Mouse (Mus musculus): Measurements from ENCODE around the gene Etnk2. TPM values are rescaled to one million over a fixed set of nuclear protein-coding genes. Genes with fewer than 3 reads are reported as not detected.
A peak's percentile ranks its signal among the peaks of the same experiment; 100 is the strongest.
"Not testable (repeated sequence)": the region's sequence is repeated elsewhere in the genome, so short reads cannot be mapped to it uniquely, and the experiment has no call there.

Gene Etnk2
- polyA plus RNA-seq, 1 experiment from 2014 or later = 4.9 TPM

DNA sequence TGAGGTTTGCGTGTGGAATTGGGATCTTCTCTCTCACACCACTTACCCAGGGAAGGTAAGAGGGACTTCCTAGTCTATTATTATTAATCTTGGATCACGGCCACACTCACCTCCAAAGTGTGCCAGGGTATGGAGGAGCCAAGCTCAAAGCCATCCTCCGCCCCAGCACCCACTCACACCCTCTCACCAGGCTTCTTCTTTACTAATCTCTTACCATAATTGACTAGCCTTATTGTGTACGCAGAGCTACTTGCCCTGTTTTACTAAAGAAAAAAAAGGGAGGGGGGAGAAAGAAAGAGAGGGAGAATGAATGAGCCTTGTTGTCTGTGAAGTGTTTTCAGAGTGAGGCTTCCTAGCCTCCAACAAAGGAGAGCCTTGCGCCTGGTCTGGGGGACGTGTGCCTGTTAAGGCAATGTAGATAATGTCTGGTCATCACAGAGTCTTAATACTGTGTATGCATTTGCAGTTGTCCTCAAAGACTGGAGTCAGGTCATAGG, 35.0 kb upstream of the Etnk2 start:
- Histone ChIP-seq H3K9ac (replicated peaks; ENCODE audit: low read length) (no peak overlapping the region), H3K36me3 (ENCODE audit: insufficient read depth, low read length) (no peaks in the 10 kb centered on the region), H3K4me1 (ENCODE audit: insufficient read depth, low read length) (no peaks in the 10 kb centered on the region; the same call in 1 of the 2 replicates), H3K27ac (ENCODE audit: low read length) (no peak overlapping the region), H3K27me3 (ENCODE audit: insufficient read depth, low read length) (peaks cover 33% of the 10 kb centered on the region), H3K4me3 (ENCODE audit: low read length) (no peak overlapping the region), H3K4me2 (replicated peaks; ENCODE audit: low read depth, low read length) (no peak overlapping the region), H3K9me3 (ENCODE audit: low read length) (no peaks in the 10 kb centered on the region)
- ATAC-seq (ENCODE audit: low FRiP score, low TSS enrichment) = no peak
- WGBS = 89% methylated on average over 6 of the region's 6 CpGs

DNA sequence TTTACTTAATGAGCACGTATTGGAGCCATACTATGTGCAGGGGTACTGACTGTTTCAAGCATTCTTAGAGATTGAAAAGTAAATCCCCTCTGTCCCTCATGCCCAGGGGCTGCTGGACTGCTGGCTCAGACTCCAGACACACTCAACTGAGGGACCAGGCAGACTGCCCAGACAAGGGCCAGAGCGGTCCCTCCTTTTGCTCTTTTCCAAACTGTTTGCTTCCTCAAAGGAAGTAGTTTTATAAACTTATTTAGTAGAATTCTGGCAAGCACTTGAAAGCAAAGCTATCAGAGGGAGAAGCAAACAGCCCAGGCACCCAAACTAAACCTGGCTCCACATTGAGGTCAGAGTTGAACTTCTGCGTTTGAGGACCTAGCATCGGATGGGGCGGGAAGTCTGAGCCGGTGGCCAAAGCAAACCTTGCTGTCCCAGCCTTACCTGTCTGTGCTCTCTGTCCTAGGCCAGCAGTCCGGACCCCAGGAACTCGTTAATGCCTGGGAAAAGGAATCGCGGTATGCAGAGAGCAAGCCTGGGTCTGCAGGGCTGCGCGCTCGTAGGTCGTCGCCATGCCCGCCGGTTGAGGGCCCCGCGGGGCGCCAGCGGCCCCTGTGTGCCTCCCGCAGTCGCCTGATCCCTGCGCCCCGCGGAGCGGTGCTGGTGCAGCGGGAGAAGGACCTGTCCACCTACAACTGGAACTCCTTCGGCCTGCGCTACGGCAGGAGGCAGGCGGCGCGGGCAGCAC, 34.3 kb upstream of the Etnk2 start:
- WGBS = 7% methylated on average over 34 of the region's 34 CpGs
- no peaks in the 10 kb centered on the region for H3K9me3 ChIP-seq (ENCODE audit: low read length)
- peak overlapping the region; percentile 57 for H3K9ac ChIP-seq (replicated peaks; ENCODE audit: low read length)
- no peak overlapping the region for H3K27ac ChIP-seq (ENCODE audit: low read length)
- H3K4me3 ChIP-seq (ENCODE audit: low read length) = peak overlapping the region; percentile 25
- ATAC-seq (ENCODE audit: low FRiP score, low TSS enrichment) = peak; percentile 59
- H3K4me2 ChIP-seq (replicated peaks; ENCODE audit: low read depth, low read length) = peak overlapping the region; percentile 53
- no peaks in the 10 kb centered on the region for H3K36me3 ChIP-seq (ENCODE audit: insufficient read depth, low read length)
- no peaks in the 10 kb centered on the region for H3K4me1 ChIP-seq (ENCODE audit: insufficient read depth, low read length)
- peaks cover 33% of the 10 kb centered on the region for H3K27me3 ChIP-seq (ENCODE audit: insufficient read depth, low read length)

DNA sequence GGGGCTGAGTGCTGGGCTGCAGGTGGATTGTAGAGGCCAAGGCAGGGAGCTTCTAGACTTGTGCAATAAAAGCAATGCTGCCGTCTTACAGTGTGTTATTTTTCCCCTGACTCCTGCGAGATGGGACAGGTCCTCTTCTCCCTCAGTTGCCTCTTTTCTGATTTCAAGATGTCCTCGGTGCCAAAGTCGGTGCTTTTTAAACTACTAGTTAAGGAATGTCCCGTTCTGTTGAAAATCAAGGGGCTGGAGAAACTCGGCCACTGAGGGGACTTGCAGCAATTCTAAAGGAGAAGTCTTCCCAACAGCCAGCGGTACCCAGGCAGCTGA, 33.8 kb upstream of the Etnk2 start:
- no peak; the same call in 1 of the 2 replicates for ATAC-seq (ENCODE audit: low FRiP score, low TSS enrichment)
- Histone ChIP-seq H3K27ac (ENCODE audit: low read length) (no peak overlapping the region), H3K27me3 (ENCODE audit: insufficient read depth, low read length) (peaks cover 33% of the 10 kb centered on the region), H3K9ac (replicated peaks; ENCODE audit: low read length) (peak overlapping the region; percentile 57; the same call in 1 of the 2 replicates), H3K36me3 (ENCODE audit: insufficient read depth, low read length) (no peaks in the 10 kb centered on the region), H3K9me3 (ENCODE audit: low read length) (no peaks in the 10 kb centered on the region), H3K4me1 (ENCODE audit: insufficient read depth, low read length) (no peaks in the 10 kb centered on the region), H3K4me3 (ENCODE audit: low read length) (peak overlapping the region; percentile 25), H3K4me2 (replicated peaks; ENCODE audit: low read depth, low read length) (peak overlapping the region; percentile 53)
- 27% methylated on average over 7 of the region's 7 CpGs for WGBS

- no peak for ATAC-seq (ENCODE audit: low FRiP score, low TSS enrichment)
- Histone ChIP-seq H3K36me3 (ENCODE audit: insufficient read depth, low read length) (no peaks in the 10 kb centered on the region), H3K27ac (ENCODE audit: low read length) (no peak overlapping the region), H3K4me3 (ENCODE audit: low read length) (no peak overlapping the region), H3K4me1 (ENCODE audit: insufficient read depth, low read length) (no peaks in the 10 kb centered on the region), H3K27me3 (ENCODE audit: insufficient read depth, low read length) (peaks cover 33% of the 10 kb centered on the region), H3K9ac (replicated peaks; ENCODE audit: low read length) (no peak overlapping the region), H3K9me3 (ENCODE audit: low read length) (no peaks in the 10 kb centered on the region), H3K4me2 (replicated peaks; ENCODE audit: low read depth, low read length) (no peak overlapping the region)
- 76% methylated on average over 3 of the region's 3 CpGs for WGBS
Measured at GRCm38 (mm10) chr1:133331142-133331541, 32.2 kb upstream of the Etnk2 start.

DNA sequence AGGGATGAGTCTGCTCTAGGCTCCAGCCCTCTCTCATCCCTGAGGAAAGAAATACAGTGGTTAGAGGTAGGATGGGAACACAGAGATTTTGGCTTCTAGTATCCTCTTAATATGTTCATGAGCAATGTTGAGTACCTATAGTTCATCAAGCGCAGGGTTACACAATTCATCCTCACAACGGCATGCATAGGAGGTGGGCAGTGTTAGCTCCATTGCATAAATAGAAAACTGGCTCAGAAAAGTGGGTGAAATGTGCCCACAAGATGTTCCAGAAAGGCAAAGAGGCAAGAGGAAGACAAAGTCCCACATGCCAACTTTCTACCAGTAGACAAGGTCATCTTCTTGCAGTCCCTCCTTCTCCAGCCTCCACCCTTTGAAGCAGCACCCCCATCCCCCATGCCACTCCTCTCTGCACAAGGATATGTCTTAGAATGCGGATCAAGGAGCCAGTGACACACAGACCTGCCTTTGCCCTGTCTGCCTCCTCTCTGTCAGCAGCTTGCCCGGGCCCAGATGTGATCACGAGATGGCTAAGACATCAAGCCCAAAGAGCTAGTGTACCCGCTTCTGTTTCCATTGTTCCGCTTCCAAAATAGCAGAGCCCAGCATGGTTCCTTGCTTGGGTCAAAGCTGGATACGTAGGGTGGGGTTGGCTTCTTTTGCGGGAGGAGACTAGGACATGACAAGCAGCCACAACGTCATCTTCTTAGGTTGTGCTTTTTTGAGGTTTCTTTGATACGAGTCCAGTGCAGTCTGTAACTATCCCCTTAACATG, 30.5 kb upstream of the Etnk2 start:
- no peaks in the 10 kb centered on the region for H3K36me3 ChIP-seq (ENCODE audit: insufficient read depth, low read length)
- H3K4me1 ChIP-seq (ENCODE audit: insufficient read depth, low read length) = no peaks in the 10 kb centered on the region
- no peak overlapping the region for H3K4me3 ChIP-seq (ENCODE audit: low read length)
- no peak overlapping the region for H3K9ac ChIP-seq (replicated peaks; ENCODE audit: low read length)
- ATAC-seq (ENCODE audit: low FRiP score, low TSS enrichment) = no peak
- no peak overlapping the region for H3K4me2 ChIP-seq (replicated peaks; ENCODE audit: low read depth, low read length)
- WGBS = 91% methylated on average over 11 of the region's 11 CpGs
- H3K27ac ChIP-seq (ENCODE audit: low read length) = no peak overlapping the region
- H3K27me3 ChIP-seq (ENCODE audit: insufficient read depth, low read length) = peaks cover 28% of the 10 kb centered on the region
- no peaks in the 10 kb centered on the region for H3K9me3 ChIP-seq (ENCODE audit: low read length)

- ATAC-seq (ENCODE audit: low FRiP score, low TSS enrichment) = no peak
- Histone ChIP-seq H3K27me3 (ENCODE audit: insufficient read depth, low read length) (peaks cover 18% of the 10 kb centered on the region), H3K4me3 (ENCODE audit: low read length) (no peak overlapping the region), H3K9me3 (ENCODE audit: low read length) (no peaks in the 10 kb centered on the region), H3K27ac (ENCODE audit: low read length) (no peak overlapping the region), H3K4me2 (replicated peaks; ENCODE audit: low read depth, low read length) (no peak overlapping the region), H3K9ac (replicated peaks; ENCODE audit: low read length) (no peak overlapping the region), H3K36me3 (ENCODE audit: insufficient read depth, low read length) (no peaks in the 10 kb centered on the region), H3K4me1 (ENCODE audit: insufficient read depth, low read length) (no peaks in the 10 kb centered on the region)
- WGBS = 81% methylated on average over 6 of the region's 6 CpGs
Measured at GRCm38 (mm10) chr1:133333937-133334336, 29.4 kb upstream of the Etnk2 start.

DNA sequence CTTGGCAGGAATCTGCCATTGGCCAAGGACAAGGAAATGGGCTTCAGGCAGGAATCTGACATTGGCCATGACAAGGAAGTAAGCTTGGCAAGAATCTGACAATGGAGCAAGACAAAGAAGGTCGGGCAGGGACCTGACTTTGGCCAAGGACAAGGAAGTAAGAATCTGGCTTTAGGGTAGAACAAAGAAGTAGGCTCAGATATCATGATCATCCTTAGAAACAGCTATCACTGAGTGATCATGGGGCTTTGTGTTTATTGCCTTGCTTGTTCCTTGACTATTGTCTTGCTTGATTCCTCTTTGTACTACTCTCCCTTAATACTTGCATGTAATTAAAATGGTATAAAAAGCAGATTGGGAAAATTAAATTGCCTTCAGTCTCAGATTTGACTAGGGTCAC, 23.0 kb upstream of the Etnk2 start:
- not testable (repeated sequence) for H3K4me3 ChIP-seq (ENCODE audit: low read length); H3K36me3 ChIP-seq (ENCODE audit: insufficient read depth, low read length); H3K4me2 ChIP-seq (replicated peaks; ENCODE audit: low read depth, low read length); H3K9ac ChIP-seq (replicated peaks; ENCODE audit: low read length); H3K27ac ChIP-seq (ENCODE audit: low read length); ATAC-seq (ENCODE audit: low FRiP score, low TSS enrichment); H3K9me3 ChIP-seq (ENCODE audit: low read length); H3K27me3 ChIP-seq (ENCODE audit: insufficient read depth, low read length); H3K4me1 ChIP-seq (ENCODE audit: insufficient read depth, low read length)
- WGBS = 59% methylated on average over 1 of the region's 1 CpGs

DNA sequence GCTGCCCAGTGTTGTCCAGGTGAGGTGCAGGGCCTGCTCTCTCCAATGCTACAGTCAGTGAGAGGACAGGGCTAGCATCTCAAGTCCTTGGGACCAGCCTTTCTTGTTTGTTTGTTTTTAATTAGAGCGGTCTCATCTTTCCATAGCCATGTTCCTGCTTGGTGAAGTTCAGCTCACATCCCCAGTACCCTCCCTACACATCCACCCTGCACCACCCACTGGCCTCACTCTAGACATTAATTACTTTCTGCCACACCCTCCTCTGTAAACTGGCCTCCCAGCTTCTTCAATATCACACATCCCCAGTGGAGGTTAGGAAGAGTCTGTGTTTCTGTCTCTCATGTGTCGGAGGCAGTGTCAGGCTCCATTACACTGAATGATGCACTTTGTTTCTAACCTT, 19.0 kb upstream of the Etnk2 start:
- WGBS = 73% methylated on average over 2 of the region's 2 CpGs
- no peak overlapping the region for H3K9ac ChIP-seq (replicated peaks; ENCODE audit: low read length)
- peak; percentile 51; the same call in 1 of the 2 replicates for ATAC-seq (ENCODE audit: low FRiP score, low TSS enrichment)
- no peak overlapping the region for H3K4me2 ChIP-seq (replicated peaks; ENCODE audit: low read depth, low read length)
- no peaks in the 10 kb centered on the region for H3K9me3 ChIP-seq (ENCODE audit: low read length)
- no peaks in the 10 kb centered on the region for H3K4me1 ChIP-seq (ENCODE audit: insufficient read depth, low read length)
- H3K27me3 ChIP-seq (ENCODE audit: insufficient read depth, low read length) = no peaks in the 10 kb centered on the region
- no peaks in the 10 kb centered on the region for H3K36me3 ChIP-seq (ENCODE audit: insufficient read depth, low read length)
- no peak overlapping the region for H3K4me3 ChIP-seq (ENCODE audit: low read length)
- no peak overlapping the region; the same call in 1 of the 2 replicates for H3K27ac ChIP-seq (ENCODE audit: low read length)

DNA sequence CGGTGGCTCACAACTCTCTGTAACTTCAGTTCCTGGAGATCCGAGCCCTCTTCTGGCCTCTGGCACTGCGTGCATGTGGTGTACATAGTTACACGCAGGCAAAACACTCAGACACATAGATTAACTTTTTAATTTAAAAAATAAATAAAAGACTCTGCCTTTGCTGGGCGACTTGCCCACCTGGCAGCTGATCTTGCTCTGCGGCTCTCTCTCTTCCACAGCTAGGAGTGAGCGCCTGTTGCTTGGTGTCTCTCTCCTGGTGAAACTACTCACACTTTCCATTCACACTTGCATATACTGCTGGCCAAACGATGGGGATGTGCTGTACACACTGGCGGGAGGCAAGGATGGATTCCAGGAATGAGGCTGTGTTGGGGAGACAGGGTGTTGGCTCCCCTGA, 16.8 kb upstream of the Etnk2 start:
- 88% methylated on average over 9 of the region's 9 CpGs for WGBS

DNA sequence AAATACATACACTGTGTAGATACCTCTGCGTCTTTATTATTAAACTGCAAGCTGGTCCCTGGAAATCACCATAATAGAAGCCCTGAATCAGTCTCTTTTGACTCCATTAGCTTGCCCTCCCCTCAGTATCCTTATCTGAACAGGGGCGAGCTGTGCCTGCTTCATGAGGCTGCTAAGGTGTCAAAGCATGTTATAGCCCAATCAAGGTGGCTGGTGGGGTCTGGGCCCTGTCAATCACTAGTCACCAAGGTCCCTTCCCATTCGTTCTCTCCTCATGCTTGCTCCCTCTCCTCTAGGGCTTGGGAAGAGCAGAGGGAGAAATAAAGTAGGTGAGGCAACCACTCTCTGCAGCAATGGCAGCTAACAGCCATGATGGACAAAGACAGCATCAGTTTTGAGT, 16.1 kb upstream of the Etnk2 start:
- no peak for ATAC-seq (ENCODE audit: low FRiP score, low TSS enrichment)
- no peaks in the 10 kb centered on the region for H3K36me3 ChIP-seq (ENCODE audit: insufficient read depth, low read length)
- H3K27me3 ChIP-seq (ENCODE audit: insufficient read depth, low read length) = no peaks in the 10 kb centered on the region
- 60% methylated on average over 3 of the region's 3 CpGs for WGBS
- H3K4me2 ChIP-seq (replicated peaks; ENCODE audit: low read depth, low read length) = no peak overlapping the region
- peaks cover 4% of the 10 kb centered on the region; the same call in 1 of the 2 replicates for H3K4me1 ChIP-seq (ENCODE audit: insufficient read depth, low read length)
- no peak overlapping the region for H3K4me3 ChIP-seq (ENCODE audit: low read length)
- H3K27ac ChIP-seq (ENCODE audit: low read length) = no peak overlapping the region
- H3K9me3 ChIP-seq (ENCODE audit: low read length) = no peaks in the 10 kb centered on the region
- no peak overlapping the region for H3K9ac ChIP-seq (replicated peaks; ENCODE audit: low read length)

More for the DNA sequence above, 16.8 kb upstream of the Etnk2 start:
- H3K4me2 ChIP-seq (replicated peaks; ENCODE audit: low read depth, low read length) = no peak overlapping the region
- no peaks in the 10 kb centered on the region for H3K27me3 ChIP-seq (ENCODE audit: insufficient read depth, low read length)
- no peak overlapping the region for H3K27ac ChIP-seq (ENCODE audit: low read length)
- H3K4me1 ChIP-seq (ENCODE audit: insufficient read depth, low read length) = peaks cover 4% of the 10 kb centered on the region; the same call in 1 of the 2 replicates
- ATAC-seq (ENCODE audit: low FRiP score, low TSS enrichment) = no peak
- no peak overlapping the region for H3K9ac ChIP-seq (replicated peaks; ENCODE audit: low read length)
- H3K36me3 ChIP-seq (ENCODE audit: insufficient read depth, low read length) = no peaks in the 10 kb centered on the region
- H3K9me3 ChIP-seq (ENCODE audit: low read length) = no peaks in the 10 kb centered on the region
- no peak overlapping the region for H3K4me3 ChIP-seq (ENCODE audit: low read length)
